Mouse (Mus musculus) spleen, adult 2 months (tissue): ENCODE measurements around the gene Ak1.

Source experiments
- CTCF ChIP-seq: fragments of 200-500 bp; IDR thresholded peaks from 2 replicates; pipeline ENCODE4 v1.5.1; 2011; ENCODE audit warnings: mild to moderate bottlenecking, inconsistent platforms; ENCODE audit not compliant: insufficient read depth, insufficient read length, insufficient replicate concordance; ENCODE audit errors: extremely low read depth
- POLR2A ChIP-seq: fragments of 200-500 bp; IDR thresholded peaks from 2 replicates; pipeline ENCODE4 v1.6.1; 2011; ENCODE audit warnings: low read depth, low read length, inconsistent platforms

DNA sequence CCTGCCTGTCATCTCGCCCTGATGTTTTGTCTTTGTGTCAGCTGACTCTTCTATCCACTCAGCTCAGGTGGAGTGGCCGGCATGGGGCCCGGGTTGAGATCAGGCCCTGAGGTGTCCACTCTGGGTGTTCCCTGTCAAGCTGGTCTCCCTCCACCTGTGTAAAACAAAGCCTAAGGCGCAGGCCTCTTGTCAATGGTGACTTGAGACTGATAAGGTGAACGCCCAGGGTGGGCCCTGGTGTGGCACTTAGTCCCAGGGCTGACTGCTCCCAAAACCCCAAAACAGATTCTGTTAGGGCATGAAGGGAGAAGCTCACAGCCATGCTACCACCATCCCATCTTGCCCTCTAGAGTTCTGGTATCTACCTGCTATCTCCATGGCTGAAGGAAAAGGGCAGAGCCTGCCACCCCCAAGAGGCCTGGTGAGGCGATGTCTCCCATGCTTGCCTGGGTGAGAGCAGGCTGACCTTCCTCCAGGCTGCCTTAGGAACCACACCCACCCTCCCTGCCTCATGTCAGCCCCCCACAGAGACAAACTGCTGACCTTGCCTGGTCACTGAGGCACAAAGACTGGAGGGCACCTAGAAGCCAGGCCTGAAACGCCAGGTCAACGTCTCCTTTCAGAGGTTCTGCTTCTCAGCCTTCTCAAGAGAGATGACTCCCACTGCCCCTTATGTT, 23.4 kb downstream of the Ak1 start:
- TF ChIP-seq CTCF, result no peak
- no peak for TF ChIP-seq POLR2A
